Mouse (Mus musculus) embryo, embryonic 11.5 days (tissue): ENCODE measurements around the gene Sspn.

ENCODE experiments used
- DNase-seq: peaks from one replicate; pipeline ENCODE4 v3.0.0-alpha.2; 2012; ENCODE audit warnings: low read depth, low spot score

The Sspn gene

DNA sequence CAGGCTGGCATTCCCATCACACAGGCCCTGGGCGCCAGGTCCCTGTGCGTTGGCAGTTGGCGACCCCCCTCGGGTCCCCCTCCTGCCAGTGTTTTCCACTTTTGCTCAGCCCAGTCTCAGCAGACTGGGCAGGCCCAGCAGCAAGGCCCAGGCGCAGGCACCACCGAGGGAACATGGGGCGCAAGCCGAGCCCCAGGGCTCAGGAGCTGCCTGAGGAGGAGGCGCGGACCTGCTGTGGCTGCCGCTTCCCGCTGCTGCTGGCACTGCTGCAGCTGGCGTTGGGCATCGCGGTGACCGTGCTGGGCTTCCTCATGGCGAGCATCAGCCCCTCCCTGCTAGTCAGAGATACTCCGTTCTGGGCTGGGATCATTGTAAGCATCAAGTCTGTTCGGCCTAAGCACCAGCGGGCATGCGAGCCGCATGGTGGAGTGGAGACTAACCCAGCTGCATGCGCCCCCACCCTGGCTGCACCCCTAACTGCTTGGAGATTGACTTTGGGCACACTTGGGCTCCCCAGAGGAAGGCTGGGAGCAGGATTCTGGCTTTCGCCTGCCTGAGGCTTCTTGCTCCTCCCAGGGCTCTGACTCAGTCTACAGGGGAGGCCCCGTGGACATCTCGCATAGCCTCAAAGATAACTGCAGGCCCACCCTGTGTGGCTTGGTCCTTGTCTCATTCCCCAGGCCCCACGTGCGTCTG is 2.7 kb downstream of the Sspn start:
- DNase-seq, result peak; percentile 36

DNA sequence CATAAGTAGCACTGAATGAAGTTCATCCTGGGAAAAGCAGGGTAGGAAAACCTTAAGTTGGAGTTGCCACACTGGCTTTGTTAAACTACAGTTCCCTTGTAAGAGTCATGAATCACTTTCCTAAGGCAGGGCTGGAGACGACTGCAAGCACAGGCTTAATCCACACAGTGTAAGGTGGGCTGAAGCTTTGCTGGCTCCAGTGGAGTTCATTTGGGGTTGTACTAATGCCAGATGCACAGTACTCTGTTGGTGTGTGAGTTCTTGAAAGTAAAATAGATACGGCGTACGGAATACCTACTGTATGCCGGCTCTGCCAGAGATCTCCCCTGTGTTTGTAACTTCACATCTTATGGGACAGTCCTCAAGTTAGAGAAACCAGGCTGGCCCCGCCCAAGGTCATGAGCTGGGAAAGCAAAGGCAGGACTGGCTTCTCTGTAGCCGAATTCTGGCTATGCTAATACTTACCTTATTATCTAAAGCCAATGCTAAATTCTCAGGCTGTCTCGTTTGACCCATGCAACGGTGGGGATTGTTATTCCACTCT is 3.3 kb downstream of the Sspn start:
- DNase-seq, result no peak

DNA sequence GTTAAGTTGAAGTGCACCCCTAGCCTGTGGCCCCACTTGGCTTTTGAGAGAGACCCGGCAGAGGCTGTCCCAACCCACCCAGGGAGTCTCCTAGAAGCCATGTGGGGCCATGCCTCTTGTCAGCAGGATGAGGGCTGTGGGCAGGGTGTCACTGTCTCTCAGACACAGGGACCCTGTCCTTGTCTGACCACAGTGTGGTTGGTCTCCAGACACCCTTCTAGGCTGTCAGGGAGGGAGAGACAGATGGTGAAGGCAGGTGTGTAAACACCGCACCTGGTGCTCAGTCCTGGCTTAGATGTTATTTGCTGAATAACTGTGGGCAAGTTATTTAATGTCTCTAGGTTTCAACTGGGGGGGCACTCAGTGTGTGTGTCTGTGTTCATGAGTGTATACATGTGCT is 4.5 kb downstream of the Sspn start:
- DNase-seq, result no peak

DNA sequence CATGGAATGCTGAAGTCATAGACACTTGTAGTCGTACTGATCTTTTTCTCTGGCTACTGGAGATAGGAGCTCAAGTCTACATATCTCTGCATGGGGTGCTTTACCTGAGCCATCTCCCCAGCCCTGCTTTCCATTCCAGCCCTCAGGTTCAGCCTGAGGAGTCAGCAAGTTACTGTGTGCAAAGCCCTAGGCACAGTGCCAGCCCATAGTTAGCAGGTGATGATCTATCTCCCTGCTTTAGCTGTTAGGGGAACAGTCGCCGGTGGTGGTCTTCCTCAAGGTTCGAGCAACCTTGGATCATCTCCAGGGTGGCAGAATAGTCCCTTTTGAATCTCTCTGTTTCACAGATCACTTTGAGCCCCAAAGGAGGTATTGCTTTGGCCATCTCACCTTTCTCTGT is 5.1 kb downstream of the Sspn start:
- DNase-seq, result no peak

DNA sequence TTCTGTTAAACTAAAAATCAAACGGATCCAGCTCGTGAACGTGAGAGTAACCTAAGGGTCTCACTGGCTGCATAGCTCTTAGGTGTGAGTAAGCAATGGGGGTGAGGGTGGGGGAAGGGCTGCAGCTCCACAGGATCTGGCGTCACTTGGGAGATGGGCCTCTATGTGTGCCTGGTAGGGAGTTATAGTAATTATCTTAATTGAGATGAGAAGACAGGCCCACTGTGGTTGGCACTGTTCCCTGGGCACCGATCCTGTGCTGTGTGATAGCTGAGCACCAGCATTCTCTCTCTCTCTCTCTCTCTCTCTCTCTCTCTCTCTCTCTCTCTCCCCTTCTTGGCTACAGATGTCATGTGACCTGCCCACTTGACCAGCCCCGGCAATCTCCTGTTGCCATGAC is 9.4 kb downstream of the Sspn start:
- no peak for DNase-seq

DNA sequence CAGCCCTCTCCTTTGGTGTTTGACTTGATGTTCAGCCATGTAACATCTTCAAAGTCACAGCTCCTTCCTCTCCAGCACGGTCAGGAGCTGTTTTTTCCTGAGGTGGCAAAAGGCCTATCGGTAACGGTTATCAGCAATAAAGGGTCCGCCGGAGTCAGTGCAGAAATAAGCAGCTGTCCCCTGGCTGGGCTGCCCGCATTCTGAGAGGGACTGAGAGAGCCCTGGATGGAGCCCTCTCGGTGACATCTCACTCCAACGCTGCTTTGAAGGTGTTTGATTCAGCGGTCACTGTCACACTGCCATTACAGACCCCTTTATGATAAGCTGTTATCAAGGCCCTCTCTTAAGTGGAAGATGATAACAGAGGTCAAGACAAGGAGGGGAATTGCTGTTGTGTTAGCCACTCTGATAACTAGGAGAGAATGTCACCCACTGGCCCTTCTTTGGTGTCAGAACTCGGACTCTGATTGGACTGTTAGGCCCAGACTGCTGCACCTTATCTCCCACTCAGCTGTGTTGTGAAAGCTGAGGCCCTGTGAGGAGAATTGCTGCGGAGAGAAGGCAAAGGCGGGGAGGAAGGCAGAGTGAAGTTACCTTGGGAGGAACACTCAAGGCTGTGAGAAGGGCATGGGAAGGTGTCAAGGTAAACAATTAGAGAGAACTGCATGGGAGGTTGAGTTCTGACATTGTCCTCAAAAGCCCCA is 11.0 kb downstream of the Sspn start:
- no peak for DNase-seq

DNA sequence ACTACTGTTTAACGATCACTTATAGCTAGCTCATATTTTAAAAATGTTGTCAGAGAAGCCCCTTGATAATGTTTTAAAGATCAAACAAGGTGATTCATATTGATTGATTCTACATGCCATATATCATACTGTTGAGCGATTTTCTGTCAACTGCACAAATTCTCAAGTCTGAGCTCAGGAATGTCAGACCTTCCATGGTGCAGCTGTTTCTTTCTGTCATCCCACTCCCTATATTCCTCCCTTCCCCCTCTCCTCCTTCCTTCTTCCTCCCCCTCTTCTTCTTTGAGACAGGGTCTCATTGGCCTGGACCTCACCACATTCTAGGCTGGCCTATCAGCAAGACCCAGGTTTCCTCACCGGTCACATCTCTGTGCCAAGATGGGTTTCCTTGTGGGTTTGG is 12.0 kb downstream of the Sspn start:
- peak; percentile 19 for DNase-seq

DNA sequence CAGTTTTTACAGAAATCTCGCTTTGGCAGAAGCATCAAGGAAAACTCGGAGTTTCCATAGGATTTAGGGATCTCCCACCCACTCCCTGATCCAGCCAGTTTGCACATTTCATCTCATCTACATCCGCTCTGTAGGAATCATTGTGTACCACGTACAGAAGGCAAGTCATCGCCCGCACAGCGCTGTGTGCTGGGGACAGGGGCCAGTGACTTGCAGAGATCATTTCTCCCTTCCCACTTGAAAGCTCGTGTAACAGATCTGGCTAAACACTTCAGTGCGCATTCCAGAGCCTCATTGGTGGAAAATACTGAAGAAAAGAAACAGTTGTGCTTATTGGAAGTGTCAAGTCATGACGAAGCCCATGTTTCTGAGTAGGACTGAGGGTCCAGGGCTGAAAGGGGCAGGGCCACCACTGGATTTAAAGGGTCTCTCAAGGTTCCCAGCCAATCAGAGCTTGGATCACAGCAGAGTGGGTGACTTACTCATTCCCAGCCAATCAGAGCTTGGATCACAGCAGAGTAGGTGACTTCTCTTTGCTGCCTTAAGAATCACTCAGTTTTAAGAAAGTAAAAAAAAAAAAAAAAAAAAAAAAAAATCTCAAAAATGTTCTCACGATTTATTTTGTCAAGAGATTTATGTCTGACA is 14.4 kb downstream of the Sspn start:
- DNase-seq, result no peak

DNA sequence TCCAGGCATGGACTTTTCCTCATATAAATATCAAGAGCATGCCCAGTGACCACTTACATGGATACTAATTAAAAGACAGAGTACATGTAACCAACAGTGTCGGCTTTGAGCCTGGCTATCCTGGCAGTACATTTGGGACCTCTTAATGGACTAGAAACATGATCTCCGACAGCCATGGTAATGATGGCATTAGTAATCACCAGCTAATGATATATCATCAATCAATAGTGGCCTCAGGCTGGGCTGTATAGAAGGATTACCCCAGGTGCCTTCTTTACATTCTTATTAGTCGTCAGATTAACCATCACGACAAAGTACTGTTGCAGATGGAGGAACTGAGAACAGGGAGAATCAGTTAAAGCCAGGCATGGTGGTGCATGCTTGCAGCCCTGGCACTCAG is 17.6 kb downstream of the Sspn start:
- no peak for DNase-seq

DNA sequence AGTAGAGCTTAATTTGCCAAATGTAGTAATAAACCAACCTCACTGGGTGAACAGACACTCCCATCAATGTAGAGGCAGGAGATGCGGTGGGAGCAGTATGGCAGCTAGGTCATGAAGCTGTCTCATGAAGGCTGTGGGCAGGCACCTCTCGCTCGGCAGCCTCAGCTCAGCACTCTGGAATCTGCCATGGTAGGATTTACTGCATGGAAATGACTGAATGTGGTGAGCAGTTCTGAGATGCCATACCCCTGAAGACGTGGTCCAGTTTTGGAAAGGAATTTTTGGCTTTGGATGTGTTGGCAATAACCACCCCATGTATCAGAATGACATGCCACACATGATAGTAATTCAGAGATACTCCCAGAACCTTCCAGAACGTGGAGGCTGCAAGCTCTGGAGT is 19.2 kb downstream of the Sspn start:
- no peak for DNase-seq

DNA sequence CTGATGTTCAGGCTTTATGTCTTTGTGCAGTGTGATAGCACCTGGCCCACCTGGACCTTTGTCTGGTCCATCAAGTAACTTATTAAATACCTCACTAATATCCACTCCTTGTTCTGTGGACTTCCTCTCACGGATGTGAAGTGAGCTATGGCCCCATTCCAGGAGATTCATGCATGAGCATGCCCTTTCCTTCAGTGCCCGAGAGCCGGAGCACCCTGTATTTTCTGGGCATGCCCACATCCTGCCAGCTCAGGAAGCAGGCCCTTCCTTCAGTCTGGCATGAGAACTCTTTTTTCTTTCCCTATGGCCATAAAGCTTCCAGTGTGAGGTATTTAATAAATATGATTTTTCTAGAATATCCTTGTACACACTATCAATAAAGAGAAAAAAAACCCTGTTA is 21.2 kb downstream of the Sspn start:
- DNase-seq, result no peak

DNA sequence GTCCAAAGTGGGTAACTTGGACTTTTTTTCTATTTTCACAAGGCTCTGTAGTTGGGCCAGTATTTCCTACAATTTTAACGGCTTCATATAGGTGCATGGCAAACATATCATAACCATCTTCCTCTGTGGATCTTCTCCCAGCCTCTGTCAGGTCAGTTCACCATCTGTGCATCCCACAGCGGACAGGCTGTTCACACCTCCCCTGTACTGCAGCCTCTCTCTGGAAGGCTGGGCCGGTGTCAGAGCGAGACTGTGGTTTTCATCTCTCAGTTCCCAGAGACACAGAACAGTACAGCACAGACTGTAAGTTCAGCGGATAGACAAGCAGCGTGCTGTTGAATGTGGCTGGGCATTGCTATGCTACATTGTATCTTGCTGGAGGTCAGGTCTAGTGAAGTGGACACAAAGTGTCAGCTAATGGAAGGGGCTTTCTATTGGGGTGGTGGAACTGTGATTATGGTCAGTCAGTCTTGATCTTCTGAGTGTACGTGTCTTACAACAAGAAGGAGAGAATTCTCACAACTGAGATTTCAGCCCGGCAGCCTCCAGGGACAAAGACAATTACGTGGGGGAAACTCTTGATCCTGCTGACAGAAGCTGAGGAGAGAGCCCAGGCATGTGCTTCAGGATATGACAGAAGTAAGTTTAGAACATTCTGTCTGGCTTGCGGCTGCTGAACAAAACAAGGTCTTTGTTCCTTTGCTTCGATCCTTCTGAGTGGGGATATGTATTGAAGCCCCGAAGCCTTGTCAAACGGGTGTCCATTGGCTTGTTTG is 21.9 kb downstream of the Sspn start:
- no peak for DNase-seq

DNA sequence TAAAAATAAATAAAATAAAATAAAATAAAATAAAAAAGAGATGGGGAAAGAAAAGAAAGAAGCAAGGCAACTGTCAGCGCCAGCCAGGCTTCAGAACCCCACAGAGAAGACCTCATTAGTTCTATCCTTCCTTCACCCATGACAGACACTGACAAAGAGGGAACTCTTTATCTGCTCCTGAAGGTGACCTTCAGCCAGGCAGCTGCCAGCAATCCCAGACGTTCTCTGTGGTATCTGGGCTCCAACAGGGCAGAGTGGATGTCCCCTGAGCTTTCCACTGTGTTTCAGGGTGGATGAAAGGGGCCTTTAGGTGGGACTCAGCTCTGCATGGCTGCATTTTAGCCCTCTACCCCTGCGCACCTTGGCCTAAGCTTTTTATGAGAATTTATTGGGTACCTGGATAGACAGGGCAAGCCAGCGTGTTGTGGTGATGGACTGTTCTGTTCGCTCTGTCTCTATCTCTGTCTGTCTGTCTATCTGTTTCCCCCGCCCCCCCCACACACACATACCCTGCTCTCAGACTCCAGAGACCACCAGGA is 26.1 kb downstream of the Sspn start:
- DNase-seq, result no peak

DNA sequence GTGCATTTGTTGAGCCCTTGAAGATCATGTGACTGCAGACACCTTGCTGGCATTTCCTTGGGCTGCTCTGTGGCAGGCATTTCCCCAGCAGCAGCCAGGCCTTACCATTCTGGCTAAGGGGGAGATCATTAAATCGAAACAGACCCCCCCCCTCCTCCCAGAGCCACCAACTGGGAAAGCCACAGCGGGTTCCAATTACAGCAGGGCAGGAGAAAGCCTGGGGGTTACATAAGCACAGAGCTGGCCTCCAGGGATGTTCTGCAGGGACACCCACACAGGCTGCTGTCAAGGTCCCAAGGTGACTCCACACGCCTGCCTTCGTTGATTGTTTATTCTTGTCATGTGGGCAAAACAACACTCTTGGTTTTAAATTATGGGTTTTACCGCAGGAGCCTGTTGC is 26.6 kb downstream of the Sspn start:
- DNase-seq, result no peak

DNA sequence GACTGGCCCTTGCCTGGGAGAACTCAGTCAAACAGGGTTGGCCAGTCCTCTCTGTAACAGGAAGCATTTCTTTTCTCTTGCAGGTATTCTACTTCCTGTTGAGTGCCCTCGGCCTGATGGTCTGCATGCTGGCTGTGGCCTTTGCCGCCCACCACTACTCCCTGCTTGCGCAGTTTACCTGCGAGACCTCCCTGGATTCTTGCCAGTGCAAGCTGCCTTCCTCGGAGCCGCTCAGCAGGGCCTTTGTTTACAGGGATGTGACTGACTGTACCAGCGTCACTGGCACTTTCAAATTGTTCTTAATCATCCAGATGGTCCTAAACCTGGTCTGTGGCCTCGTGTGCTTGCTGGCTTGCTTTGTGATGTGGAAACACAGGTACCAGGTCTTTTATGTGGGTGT is 29.6 kb downstream of the Sspn start:
- no peak for DNase-seq

DNA sequence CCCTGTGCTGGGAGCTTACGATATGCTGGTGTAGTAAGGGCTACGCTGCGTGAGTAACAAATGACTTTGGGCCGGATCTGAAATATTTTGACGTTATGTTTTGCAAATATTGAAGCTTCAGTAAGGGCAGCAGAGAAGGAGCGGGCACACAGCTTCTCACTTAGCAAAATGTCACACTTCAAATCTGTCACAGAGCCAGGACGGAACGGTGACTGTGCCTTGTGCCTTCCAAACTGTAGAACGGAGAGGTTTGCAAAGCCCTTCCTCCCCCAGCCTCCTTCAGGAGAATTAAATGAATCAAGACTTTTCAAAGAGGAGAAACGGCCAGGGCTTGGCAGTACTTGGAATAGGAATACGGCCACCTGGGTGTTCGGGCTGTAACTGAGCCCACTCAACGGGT is 32.5 kb downstream of the Sspn start:
- no peak for DNase-seq

DNA sequence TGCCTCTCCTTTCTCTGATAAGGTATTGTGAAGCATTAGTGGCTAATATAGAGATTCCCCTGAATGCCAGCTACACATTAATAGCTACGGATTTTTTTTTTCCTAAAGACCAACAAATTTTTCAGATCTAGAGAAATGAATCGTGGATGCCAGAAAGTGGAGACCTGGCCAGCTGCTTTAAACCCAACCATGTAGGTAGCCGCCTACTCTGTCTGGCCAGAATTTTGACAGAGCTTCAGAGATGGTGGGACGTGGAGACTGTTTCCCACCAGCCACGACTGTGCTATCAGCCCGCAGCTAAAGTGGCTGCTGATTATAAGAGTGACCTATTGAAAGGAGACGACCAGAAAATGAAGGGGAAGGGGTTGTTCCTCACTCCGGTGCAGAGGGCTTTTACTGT is 36.3 kb downstream of the Sspn start:
- no peak for DNase-seq

DNA sequence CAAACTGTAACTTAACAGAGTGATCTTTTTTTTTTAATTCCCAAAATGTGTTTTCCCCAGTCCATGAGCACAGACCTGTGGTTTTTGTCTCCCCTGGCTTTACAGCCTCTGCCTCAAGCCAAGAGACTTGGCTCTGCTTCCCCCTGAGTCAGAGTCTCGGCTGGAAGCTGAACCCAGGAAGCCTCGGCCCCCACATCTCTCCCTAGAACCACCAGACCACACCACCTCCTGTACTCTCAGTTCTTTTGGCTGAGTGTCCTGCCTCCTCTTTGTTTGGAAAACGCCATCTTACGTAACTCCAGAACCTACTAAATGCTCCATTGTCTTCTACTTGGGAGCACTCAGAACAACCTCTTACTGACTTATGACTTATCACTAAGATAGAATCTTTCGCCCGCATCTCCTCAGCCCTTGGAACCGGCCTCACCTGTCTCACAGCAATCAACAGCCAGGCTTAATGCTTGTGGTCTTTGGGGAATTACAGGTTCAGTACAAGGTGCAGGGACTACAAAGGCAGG is 36.9 kb downstream of the Sspn start:
- no peak for DNase-seq

DNA sequence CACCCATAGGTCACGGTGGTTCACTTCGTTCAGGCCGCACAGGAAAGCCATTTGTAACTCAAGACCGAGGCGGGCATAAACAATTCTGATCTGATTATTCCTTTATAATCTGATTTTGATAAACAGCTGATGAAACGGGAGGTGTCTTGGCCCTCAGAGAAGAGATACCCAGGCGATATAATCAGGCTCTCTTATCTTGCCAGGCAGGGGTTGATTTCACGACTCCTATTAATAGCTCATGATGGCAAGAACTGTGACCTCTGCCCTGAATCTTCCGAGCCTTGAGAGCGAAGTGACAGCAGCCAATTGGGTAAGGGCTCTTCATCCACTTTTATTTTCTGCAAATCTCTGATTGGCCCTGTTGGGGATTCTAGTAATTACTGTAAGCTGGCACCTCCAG is 37.4 kb downstream of the Sspn start:
- no peak for DNase-seq

DNA sequence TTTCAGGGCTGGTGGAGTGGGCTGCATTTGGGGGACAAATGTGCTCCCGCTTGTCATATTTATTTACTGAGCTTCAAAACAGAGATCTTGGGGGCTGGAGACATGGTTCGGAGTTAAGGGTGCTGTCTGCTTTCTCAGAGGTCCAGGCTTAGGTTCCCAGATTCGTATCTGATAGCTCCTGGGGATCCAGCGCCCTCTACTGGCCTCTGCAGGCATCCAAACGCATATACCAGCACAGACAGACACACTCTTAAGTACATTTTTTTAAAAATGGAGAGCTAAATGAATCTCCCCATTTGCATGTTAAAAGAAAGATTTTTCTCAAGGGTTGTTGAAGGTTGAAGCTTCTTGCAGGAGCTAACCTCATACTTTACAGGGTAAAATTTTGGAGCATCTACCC is 38.1 kb downstream of the Sspn start:
- no peak for DNase-seq

DNA sequence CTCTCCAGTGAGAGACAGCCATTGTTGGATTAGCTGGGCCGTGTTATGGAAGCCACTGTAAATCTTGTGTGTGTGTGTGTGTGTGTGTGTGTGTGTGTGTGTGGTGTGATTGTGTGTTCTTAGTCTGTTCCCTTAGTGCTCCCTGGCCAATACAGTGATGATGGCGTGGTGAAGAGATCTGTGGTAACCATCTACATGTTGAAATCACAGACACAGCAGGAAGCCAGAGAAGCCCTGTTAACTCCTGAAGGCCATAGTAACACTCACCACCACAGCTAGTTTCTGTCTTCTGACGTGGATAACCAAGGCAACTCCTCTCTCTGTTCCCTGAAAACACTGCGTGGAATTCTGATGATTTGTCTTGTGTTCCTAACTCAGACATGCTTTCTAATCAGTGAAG is 40.7 kb downstream of the Sspn start:
- DNase-seq, result no peak

DNA sequence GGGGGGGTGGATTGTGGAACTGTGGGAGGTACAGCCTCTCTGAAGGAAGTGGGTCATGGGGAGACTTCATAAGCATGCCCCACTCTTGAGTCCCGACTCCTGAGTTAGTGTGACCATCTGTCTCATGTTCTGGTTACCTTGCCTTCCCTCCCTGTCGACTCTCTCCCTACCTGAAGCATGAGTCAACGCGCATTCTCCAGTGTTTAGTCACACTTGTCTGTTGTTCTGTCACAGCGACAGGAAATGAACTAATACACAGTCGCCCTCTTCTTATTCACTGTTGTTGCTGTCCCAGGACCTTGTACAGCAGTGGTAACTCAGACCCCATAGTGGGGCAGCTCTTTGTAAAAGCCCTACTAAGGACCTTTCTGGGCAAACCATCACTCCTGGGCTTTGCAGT is 41.4 kb downstream of the Sspn start:
- DNase-seq, result no peak
